Mouse (Mus musculus): ENCODE results near the gene Cdk14.

The Cdk14 gene

GRCm38 (mm10) chr5:5419992-5420455, at the start of gene Cdk14:
TSS of gene Cdk14 (minus strand) at chr5:5420312.
- DNase-seq (ENCODE audit: low spot score), result peak; percentile 10

- DNase-seq (ENCODE audit: low spot score), result no peak
Observed at GRCm38 (mm10) chr5:5465256-5465655, 45.1 kb upstream of the Cdk14 start.

GRCm38 (mm10) chr5:5431746-5432438, 11.8 kb upstream of the Cdk14 start:
- no peak for DNase-seq (ENCODE audit: low spot score)

DNA sequence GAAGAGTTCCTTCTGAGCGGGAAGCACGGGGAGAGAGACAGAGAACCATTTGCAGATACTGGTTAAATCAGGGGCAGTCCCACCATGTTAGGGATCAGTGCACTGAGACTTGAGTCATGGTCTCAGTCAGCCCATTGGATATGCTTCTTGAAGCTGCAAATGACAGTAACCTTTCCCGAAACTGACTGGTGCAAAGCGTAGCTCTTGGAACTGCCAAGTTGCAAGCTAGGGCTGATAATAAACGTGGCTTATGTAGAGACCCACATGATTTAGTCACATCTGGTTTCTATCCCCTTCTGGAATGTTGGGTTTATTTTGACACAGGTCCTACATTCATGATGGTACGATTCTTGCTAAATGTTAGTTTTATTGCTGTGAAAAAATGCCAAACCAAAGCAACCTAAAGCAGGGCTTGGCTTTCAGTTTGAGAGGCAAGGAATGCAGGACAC, 3.6 kb upstream of the Cdk14 start:
- no peak for DNase-seq (ENCODE audit: low spot score)

- DNase-seq (ENCODE audit: low spot score), result no peak
Observed at GRCm38 (mm10) chr5:5423081-5423480, 3.0 kb upstream of the Cdk14 start.

DNA sequence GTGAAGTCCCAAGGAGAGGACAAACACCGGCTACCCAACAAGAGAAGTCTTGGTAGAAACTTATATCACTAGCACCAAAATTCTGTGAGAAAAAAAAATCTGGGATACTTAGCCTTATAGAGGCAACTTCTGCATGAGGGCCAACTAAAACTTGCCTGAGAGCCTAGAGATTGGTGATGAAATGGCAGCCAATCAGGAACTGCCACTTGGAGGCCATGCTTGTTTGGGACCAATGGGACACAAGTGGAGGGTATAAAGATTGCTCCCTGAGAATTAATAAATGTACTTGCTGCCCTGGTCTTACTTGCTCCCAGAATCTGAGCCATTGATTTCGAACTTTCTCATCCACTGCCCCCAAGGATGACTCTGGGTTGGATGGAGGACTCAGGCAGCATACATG, 1.3 kb upstream of the Cdk14 start:
- no peak for DNase-seq (ENCODE audit: low spot score)

DNA sequence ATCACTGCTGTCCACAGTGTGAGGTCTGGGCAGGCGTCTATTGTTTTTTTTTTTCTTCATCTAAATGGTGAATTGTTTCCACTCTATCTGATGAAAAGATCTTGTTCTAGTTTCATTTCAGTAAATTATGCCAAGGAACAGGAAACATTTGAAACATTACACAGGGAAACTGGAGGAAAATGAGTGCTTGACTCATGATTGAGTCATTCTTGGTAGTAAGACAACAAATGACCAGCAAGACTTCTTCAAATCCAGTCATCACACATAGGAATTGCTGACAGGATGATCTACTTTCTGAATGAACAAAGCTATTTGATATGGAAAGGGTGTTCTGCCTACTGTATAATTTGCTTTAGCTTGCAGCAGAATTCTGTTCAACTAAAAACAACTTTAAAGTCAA, 859 bp downstream of the Cdk14 start:
- DNase-seq (ENCODE audit: low spot score), result no peak

DNA sequence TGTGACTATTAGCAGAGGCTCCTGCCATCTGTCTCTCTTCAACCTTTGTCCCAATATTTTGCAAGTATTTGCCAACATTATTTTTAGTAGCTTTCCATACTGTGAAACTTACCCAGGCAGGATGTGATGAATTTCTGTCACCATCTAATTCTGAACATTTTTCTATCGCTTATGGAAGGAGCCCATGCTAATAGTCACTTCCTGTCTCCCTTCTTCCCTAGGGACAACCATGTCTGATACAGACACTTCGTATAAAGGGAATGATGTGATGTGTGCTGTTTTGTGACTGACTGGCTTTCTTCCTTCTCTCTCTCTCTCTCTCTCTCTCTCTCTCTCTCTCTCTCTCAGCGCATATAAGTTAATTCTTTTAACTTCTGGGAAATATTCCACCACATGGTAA, 5.3 kb downstream of the Cdk14 start:
- DNase-seq (ENCODE audit: low spot score), result no peak

DNA sequence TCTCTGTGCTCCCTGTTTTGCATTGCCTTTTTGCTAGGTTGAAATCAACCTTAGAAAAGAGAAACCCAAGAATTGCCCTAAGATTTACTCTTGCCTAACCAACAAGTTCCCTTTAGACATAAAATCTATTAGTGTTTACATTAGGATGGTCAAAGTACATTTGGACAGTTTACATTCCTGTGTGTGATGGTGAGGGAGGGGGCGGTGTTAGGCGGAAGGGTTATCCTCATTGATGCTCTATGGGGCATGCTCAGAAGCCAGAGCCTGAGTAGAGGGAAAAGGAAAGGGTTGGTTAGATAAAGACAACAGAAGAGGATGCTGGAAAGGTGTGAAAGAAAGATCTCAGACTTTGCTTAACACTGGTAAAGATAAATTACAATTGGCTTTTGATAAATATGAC, 8.2 kb downstream of the Cdk14 start:
- DNase-seq (ENCODE audit: low spot score), result no peak

DNA sequence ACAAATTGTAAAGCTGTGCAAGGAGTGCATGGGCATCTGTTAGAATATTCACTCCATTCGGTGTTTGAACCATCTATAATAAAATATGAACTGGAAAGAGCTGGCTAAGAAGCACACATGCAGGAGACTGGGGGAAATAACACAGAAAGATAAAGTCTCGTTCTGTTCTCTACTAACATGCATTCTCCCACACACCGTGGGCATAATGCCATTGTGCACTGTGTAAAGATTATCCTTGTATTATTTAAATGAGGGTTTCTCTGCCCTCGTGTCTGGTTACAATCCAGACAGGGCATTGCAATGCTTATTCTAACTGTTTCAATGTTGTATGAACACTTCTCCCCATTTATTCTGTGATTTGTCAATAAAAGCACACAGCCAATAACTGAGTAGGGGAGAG, 18.1 kb downstream of the Cdk14 start:
- no peak for DNase-seq (ENCODE audit: low spot score)

- DNase-seq (ENCODE audit: low spot score), result no peak
Observed at GRCm38 (mm10) chr5:5392786-5393185, 27.3 kb downstream of the Cdk14 start.

DNA sequence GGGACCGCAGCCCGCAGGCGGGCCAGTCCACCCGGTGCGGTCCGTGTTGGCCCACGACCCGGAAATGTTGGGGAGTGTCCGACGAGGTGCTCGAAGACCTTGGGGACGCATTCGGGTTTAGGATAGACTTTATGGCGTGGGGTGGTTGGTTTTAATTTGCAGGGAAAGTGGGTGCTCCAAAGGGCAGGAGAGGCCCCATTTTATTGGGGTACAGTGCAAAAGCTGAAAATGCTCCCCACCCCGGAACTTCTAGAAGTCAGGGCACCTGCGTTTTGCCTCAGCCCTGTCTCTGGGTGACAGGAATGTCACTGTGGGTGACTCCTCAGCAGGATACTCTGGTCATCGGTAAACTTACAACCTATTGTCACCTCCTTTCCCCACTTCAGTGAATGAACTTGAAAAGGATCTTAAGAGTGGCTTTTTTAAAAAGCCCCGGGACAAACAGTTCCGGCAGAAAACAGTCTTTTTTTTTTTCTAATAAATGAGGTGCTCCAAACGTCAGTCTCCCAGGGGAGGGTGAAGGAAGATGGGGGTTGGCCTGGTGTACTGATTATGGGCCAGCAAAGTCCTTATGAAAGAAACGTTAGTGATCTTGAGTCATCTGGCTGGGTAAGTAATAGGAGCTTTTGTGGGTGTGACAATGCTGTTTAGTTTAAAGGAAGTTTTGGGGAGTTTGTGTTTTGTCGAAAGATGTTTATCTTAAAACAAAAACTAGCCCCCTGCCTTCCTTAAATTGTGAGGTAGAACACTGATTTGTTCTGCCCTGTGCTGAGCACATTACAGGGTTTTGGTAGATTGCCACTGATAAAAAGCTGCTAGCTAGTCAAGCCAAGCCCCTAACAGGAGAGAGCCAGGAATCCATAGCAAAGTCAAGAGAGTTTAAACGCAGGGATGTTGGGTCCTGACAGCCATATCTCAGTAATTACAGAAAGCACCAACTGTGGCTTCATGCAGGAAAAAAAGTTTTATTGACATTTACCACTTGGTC, 39.1 kb downstream of the Cdk14 start:
- DNase-seq (ENCODE audit: low spot score), result no peak

- peak; percentile 58 for DNase-seq (ENCODE audit: low spot score)
Observed at GRCm38 (mm10) chr5:5379870-5380730, 40.0 kb downstream of the Cdk14 start.

- peak; percentile 25 for DNase-seq (ENCODE audit: low spot score)
Observed at GRCm38 (mm10) chr5:5379501-5379869, 40.6 kb downstream of the Cdk14 start.

- DNase-seq (ENCODE audit: low spot score), result no peak
Observed at GRCm38 (mm10) chr5:5374393-5374792, 45.7 kb downstream of the Cdk14 start.

- no peak for DNase-seq (ENCODE audit: low spot score)
Observed at GRCm38 (mm10) chr5:5373541-5373940, 46.6 kb downstream of the Cdk14 start.

DNA sequence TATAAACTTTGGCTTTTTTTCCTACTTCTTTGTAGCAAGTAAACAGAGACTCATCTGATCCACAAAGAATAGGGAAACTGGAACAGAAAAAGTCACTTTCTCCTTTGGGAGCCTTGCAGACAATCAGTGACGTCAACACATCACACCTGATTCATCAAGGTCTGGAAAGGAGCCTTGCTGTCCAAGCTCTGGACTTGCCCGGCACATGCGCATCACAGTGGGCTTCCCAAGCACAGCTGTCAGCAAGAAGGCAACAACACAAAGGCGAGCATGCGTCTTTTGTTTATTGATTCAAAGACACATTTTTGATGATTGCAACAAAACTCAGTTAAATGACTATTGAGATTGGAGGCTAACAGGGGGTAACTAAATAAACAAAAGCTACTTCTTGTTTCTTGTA, 47.2 kb downstream of the Cdk14 start:
- no peak for DNase-seq (ENCODE audit: low spot score)

DNA sequence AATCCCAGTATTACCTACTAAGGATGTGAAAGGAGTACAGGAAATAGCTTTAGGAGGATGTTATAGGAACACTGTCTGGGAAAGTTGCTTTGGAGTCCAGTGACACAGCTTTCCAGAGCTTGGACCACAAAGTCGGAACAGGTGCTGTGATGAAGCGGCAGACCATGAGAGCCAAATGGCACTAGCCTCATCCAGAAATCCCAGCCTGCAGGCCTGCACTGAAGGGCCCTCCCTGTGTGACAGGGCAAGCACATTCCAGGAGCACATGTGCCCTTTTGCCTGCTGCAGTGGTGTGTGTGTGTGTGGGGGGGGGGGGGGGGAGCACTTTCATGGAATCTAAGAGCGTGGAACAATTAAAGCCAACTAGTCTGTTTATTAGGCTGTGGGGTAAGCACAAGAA, 47.8 kb downstream of the Cdk14 start:
- DNase-seq (ENCODE audit: low spot score), result no peak

GRCm38 (mm10) chr5:5370322-5371082, 49.6 kb downstream of the Cdk14 start:
- no peak for DNase-seq (ENCODE audit: low spot score)

- no peak for DNase-seq (ENCODE audit: low spot score)
Observed at GRCm38 (mm10) chr5:5368389-5369164, 51.5 kb downstream of the Cdk14 start.

GRCm38 (mm10) chr5:5367550-5367949, 52.6 kb downstream of the Cdk14 start:
- DNase-seq (ENCODE audit: low spot score), result no peak

Data from urinary bladder, postnatal 14 days (tissue).